Mouse (Mus musculus) left cerebral cortex, adult 2 months (tissue): Measurements from ENCODE around the gene Gnptab. TPM values are rescaled to one million over a fixed set of nuclear protein-coding genes. Genes with fewer than 3 reads are reported as not detected.

Source experiments
- DNase-seq, 2 experiments: peaks; one replicate each; pipeline ENCODE4 v3.0.0; 2021 to 2022; ENCODE audit warnings: low spot score in 2 of 2, mixed read lengths in 1 of 2; ENCODE audit errors: extremely low spot score in 1 of 2
- H3K27ac ChIP-seq: fragments of 200-600 bp; 2 replicates; pipeline ENCODE4 v1.8.1; 2022
- H3K4me3 ChIP-seq: fragments of 200-600 bp; 2 replicates; pipeline ENCODE4 v1.8.1; 2022
- CTCF ChIP-seq: fragments of 200-600 bp; IDR thresholded peaks from 2 replicates; pipeline ENCODE4 v1.8.1; 2022; ENCODE audit warnings: antibody characterized with exemption, mild to moderate bottlenecking, moderate library complexity
- intact Hi-C: fragments of 180-260 bp; cut with DNase I; formaldehyde crosslinking; loops from one replicate; pipeline ENCODE4 v1.15.1; 2025
- long read RNA-seq, 2 experiments: library from polyadenylated mRNA; stranded (forward); transcript quantifications; one replicate each; pipeline ENCODE4 v2.0.0; 2021; ENCODE audit warnings: borderline mapping rate in 2 of 2
- total RNA-seq, 2 experiments: library from RNA; stranded (reverse); gene quantifications; 2 replicates each; pipeline ENCODE4 v1.2.3; 2021

The Gnptab gene
- 10 to 100 TPM; 66.9 to 73.3 TPM for total RNA-seq
- long read RNA-seq, experiment 1, full-length matches to known transcripts: 68 of 95 reads
- long read RNA-seq, experiment 1, partial matches to known transcripts: 8 of 95 reads
- long read RNA-seq, experiment 1, other reads (novel, unspliced or antisense): 19 of 95 reads
- long read RNA-seq, experiment 2, full-length matches to known transcripts: 54 of 76 reads
- long read RNA-seq, experiment 2, partial matches to known transcripts: 4 of 76 reads
- long read RNA-seq, experiment 2, other reads (novel, unspliced or antisense): 18 of 76 reads

- peak; percentile 90 for TF ChIP-seq CTCF
- intact Hi-C loops: loop anchor here (1.0 to 2.0 kb wide), 4 partner anchors 43 to 352 kb away; partner anchors contain the start of gene Arl1
- peak within 1 kb of the TSS; percentile 92 for H3K27ac ChIP-seq
- DNase-seq: peak; percentile 85 to 95
- H3K4me3 ChIP-seq: peak within 1 kb of the TSS; percentile 95
Measured at GRCm38 (mm10) chr10:88379013-88379885, at the start of gene Gnptab, which contains the start of gene Dram1. TSS of gene Gnptab (plus strand) at chr10:88379132. TSS of gene Dram1 (minus strand) at chr10:88379080.

DNA sequence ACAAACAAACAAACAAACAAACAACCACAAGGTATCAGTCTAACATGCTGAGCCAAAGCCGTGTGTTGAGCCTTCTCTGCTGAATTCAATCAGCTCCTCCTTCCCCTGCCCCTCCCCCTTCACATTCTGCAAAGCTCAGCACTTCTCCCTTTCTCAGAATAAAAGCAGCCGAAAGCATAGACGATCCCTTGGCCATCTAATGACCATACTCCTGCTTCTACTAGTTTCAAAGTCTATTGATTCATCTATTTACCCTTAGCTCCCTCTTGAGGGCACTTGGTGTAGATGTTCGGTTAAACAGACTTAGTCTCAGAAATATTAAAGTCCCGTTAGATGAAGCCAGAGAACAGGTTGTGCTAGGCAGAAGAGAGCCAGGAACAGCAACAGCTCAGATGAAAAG is 48.2 kb upstream of the Gnptab start:
- Histone ChIP-seq H3K4me3 (no peak overlapping the region), H3K27ac (no peak overlapping the region)
- peak; percentile 57 for TF ChIP-seq CTCF
- intact Hi-C loops: no loop called here
- DNase-seq: no peak

DNA sequence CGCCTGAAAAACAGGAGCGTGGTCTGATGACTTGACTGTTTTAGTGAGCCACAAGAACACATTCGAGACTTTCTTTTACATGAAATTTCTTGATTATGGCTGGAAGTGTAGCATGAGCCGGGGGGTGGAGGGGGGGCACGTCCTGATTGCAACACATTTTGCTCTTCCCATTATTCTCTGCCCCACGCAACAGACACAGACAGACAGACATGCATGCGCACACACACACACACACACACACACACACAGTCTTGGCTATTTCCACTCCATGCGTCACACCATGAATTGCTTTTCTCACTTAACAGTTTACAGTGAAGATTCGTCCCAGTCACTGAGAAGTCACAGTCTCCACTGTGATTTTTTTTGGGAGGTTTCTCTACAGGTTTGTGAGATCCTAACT is 38.3 kb upstream of the Gnptab start:
- no peak for DNase-seq
- intact Hi-C loops: no loop called here
- no peak for TF ChIP-seq CTCF
- Histone ChIP-seq H3K4me3 (no peak overlapping the region), H3K27ac (no peak overlapping the region)

DNA sequence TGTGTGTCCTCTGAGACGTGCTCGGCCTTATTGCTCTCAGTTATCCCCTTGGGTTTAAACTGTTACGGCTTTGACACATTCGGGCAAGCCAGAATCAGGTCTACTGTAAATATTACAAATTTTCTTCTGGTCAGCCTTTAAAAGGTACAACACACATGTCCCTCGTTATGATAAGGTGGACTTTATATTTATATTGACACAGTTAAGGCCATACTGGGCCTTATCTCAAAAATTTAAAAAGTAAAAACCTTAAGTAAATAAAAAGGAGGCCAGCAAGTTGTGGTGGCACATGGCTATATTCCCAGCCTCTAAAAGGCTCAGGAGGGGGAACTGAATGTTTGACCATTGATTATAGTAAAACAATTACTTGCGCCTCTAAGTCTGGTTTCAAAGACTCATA is 37.6 kb upstream of the Gnptab start:
- intact Hi-C loops: no loop called here
- no peak for DNase-seq
- Histone ChIP-seq H3K27ac (no peak overlapping the region), H3K4me3 (no peak overlapping the region)
- TF ChIP-seq CTCF: no peak

DNA sequence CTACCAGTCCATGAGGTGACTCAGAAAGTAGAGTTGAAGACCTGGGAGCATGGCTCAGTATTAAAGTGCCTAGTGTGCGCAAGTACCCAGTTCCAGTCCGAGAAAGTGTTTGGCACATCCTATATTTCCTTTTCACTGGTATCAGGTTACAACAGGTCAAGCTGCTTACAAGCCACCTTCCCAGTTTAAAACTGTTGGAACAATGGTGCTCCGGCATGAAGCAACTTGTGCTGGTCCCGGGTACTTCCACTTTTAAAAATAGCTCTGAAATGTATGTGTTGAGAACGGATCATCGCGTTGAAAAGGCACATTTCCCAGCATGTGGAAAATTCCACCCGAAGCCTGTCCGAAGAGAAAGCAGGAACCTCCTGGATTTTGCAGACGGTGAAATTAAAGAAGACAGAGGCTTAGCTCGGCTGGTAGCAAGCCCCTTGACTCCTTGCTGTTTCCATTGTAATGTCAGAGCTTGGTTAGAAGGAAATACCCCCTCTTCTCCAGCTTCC is 33.0 kb upstream of the Gnptab start:
- Histone ChIP-seq H3K4me3 (no peak overlapping the region), H3K27ac (no peak overlapping the region)
- no peak for TF ChIP-seq CTCF
- no peak for DNase-seq
- intact Hi-C loops: no loop called here

DNA sequence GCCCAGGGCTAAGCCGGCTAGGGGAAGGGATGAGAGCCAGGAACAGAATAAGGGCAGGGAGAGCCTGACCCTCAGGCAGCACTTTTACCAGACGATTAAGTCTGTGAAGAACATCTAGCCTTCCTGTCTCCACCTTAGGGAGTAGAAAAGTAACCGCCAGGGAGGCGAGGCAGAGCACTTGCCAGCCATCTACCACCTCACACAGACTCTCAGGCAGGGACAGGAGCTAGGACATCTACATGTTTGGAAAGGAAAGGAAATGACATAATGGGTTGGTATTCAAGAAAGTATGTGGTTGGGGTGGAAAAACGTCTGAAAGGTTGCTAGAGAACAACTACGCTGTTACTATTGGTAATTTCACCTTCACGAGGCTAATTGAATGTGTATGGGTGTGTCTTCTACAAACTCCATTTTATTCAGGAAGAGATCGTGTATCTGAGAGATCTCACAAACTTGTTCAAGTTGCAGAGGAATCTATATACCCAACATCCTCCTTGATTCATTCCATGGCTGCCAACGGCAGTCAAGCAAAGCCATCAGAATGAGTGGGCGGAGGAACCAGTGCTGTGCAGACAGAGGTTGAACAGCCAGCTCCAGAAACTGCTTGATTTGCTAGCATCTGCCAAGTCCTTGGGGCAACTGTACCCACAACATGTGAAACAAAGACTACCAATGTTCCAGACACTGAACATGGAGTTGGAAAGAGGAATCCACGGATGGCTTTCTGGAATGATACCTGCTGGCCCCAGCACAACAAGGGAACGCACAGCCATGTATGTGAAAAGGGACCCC is 32.3 kb upstream of the Gnptab start:
- Histone ChIP-seq H3K4me3 (no peak overlapping the region), H3K27ac (no peak overlapping the region)
- DNase-seq: no peak
- TF ChIP-seq CTCF: no peak
- intact Hi-C loops: no loop called here

DNA sequence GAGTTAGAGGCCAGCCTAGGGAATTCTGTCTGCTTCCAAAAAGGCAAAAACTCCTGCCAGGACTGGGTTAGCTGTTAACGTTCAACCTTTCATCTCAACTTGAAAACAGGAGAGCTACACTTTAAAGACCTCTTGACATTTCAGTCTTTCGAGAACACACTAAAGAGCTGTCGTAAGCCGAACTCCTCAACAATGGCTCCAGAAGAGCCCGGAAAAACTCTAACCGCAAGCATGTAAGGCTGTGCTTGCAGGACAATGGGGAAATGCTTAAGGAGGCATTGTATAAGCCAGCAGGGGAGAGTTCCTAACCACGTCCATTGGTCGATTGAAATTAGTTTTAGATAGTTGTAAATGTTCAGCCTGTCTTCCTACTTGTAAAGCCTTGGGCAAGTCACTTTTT is 29.1 kb upstream of the Gnptab start:
- DNase-seq: no peak
- TF ChIP-seq CTCF: no peak
- Histone ChIP-seq H3K4me3 (no peak overlapping the region), H3K27ac (no peak overlapping the region)
- intact Hi-C loops: no loop called here

DNA sequence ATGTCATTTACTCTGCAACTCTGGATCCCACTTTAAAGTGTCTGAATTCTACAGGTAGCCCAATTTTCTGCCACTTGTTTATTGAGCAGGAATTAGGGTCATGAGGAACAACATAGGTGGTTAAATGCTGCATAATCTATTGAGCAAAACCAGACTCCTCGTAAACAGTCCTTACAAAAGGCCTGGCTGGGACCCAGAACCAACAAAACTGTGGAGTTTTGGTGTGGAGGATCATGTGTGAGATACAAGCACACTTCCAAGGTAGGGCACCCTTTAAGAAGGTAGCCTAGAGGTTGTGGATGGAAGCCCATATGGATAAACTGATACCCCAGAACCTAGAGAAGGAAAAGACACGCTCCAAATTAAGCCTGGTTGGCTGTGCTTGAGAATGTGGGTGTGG is 28.2 kb upstream of the Gnptab start:
- Histone ChIP-seq H3K4me3 (no peak overlapping the region), H3K27ac (no peak overlapping the region)
- no peak for DNase-seq
- TF ChIP-seq CTCF: no peak
- intact Hi-C loops: no loop called here

- H3K4me3 ChIP-seq: no peak overlapping the region
- no peak overlapping the region for H3K27ac ChIP-seq
- intact Hi-C loops: no loop called here
- no peak for TF ChIP-seq CTCF
- DNase-seq: no peak
Measured at GRCm38 (mm10) chr10:88351411-88352103, 27.4 kb upstream of the Gnptab start.

GRCm38 (mm10) chr10:88352549-88352948 is 26.4 kb upstream of the Gnptab start:
- no peak overlapping the region for H3K4me3 ChIP-seq
- DNase-seq: no peak
- no peak overlapping the region for H3K27ac ChIP-seq
- intact Hi-C loops: no loop called here
- no peak for TF ChIP-seq CTCF

GRCm38 (mm10) chr10:88354599-88354998 is 24.3 kb upstream of the Gnptab start:
- TF ChIP-seq CTCF: no peak
- intact Hi-C loops: no loop called here
- no peak overlapping the region for H3K4me3 ChIP-seq
- no peak for DNase-seq
- no peak overlapping the region for H3K27ac ChIP-seq
